Mouse (Mus musculus): ENCODE results near the gene Endod1. TPM values are rescaled to one million over a fixed set of nuclear protein-coding genes. Genes with fewer than 3 reads are reported as not detected.
A peak's percentile ranks its signal among the peaks of the same experiment; 100 is the strongest.
"Not testable (repeated sequence)": the region's sequence is repeated elsewhere in the genome, so short reads cannot be mapped to it uniquely, and the experiment has no call there.

Endod1 gene
- total RNA-seq, 4 experiments from 2014 or later, result 72.9 to 94.9 (median 82.4) TPM

- DNase-seq (ENCODE audit: low spot score in 2 of 2), result peak; percentile 72 to 81
Observed at GRCm38 (mm10) chr9:14380386-14381285, 671 bp downstream of the Endod1 start.

GRCm38 (mm10) chr9:14379769-14380385, 1.4 kb downstream of the Endod1 start:
- DNase-seq (ENCODE audit: low spot score in 2 of 2), result no peak

- DNase-seq (ENCODE audit: low spot score in 2 of 2), result no peak
Observed at GRCm38 (mm10) chr9:14378151-14378550, 3.2 kb downstream of the Endod1 start.

- no peak for DNase-seq (ENCODE audit: low spot score in 2 of 2)
Observed at GRCm38 (mm10) chr9:14376149-14376548, 5.2 kb downstream of the Endod1 start.

GRCm38 (mm10) chr9:14372440-14372839, 8.9 kb downstream of the Endod1 start:
- DNase-seq (ENCODE audit: low spot score in 2 of 2), result no peak

GRCm38 (mm10) chr9:14369271-14369670, 12.0 kb downstream of the Endod1 start:
- DNase-seq (ENCODE audit: low spot score in 2 of 2), result no peak

- no peak for DNase-seq (ENCODE audit: low spot score in 2 of 2)
Observed at GRCm38 (mm10) chr9:14367850-14368249, 13.5 kb downstream of the Endod1 start.

GRCm38 (mm10) chr9:14365481-14366125, 15.7 kb downstream of the Endod1 start:
- DNase-seq (ENCODE audit: low spot score in 2 of 2), result no peak

- DNase-seq (ENCODE audit: low spot score in 2 of 2), result no peak
Observed at GRCm38 (mm10) chr9:14364719-14365118, 16.6 kb downstream of the Endod1 start.

- no peak for DNase-seq (ENCODE audit: low spot score in 2 of 2)
Observed at GRCm38 (mm10) chr9:14363540-14363939, 17.8 kb downstream of the Endod1 start.

GRCm38 (mm10) chr9:14362068-14362768, 19.1 kb downstream of the Endod1 start:
- no peak for DNase-seq (ENCODE audit: low spot score in 2 of 2)

GRCm38 (mm10) chr9:14357033-14357432, 24.3 kb downstream of the Endod1 start:
- DNase-seq (ENCODE audit: low spot score in 2 of 2), result no peak

- no peak for DNase-seq (ENCODE audit: low spot score in 2 of 2)
Observed at GRCm38 (mm10) chr9:14354852-14355251, 26.5 kb downstream of the Endod1 start.

- no peak for DNase-seq (ENCODE audit: low spot score in 2 of 2)
Observed at GRCm38 (mm10) chr9:14352337-14352736, 29.0 kb downstream of the Endod1 start.

GRCm38 (mm10) chr9:14350787-14351186, 30.5 kb downstream of the Endod1 start:
- DNase-seq (ENCODE audit: low spot score in 2 of 2), result no peak

GRCm38 (mm10) chr9:14349380-14349779, 31.9 kb downstream of the Endod1 start:
- no peak for DNase-seq (ENCODE audit: low spot score in 2 of 2)

- no peak for DNase-seq (ENCODE audit: low spot score in 2 of 2)
Observed at GRCm38 (mm10) chr9:14348416-14348815, 32.9 kb downstream of the Endod1 start.

GRCm38 (mm10) chr9:14345866-14346265, 35.4 kb downstream of the Endod1 start:
- not testable (repeated sequence) for DNase-seq (ENCODE audit: low spot score in 2 of 2)

GRCm38 (mm10) chr9:14342041-14342668, 39.2 kb downstream of the Endod1 start:
- DNase-seq (ENCODE audit: low spot score in 2 of 2), result peak; percentile 31 to 80

- no peak for DNase-seq (ENCODE audit: low spot score in 2 of 2)
Observed at GRCm38 (mm10) chr9:14338701-14339100, 42.6 kb downstream of the Endod1 start.

- no peak for DNase-seq (ENCODE audit: low spot score in 2 of 2)
Observed at GRCm38 (mm10) chr9:14336901-14337300, 44.4 kb downstream of the Endod1 start.
